Mouse (Mus musculus) forebrain, embryonic 11.5 days (tissue): ENCODE measurements at regions not wholly inside any gene's neighbourhood (a gene's known extent, or its start where the extent isn't known, plus 50 kb on each side); places are given as distances from the start of the nearest gene placed in this dataset.

Source experiments
- ATAC-seq: fragments of 200-750 bp; cut with Nextera tagmentation; replicated peaks from 2 replicates; pipeline ENCODE4 v1.8.0; 2017; ENCODE audit warnings: moderate TSS enrichment; ENCODE audit not compliant: low FRiP score
- DNase-seq: peaks from one replicate; pipeline ENCODE4 v3.0.0-alpha.2; 2017; ENCODE audit warnings: low spot score
- H3K27ac ChIP-seq: fragments of 300-500 bp; sonication (generic); 2 replicates; pipeline ENCODE4 v1.5.1; 2014; ENCODE audit warnings: low read depth, low read length
- H3K27me3 ChIP-seq: fragments of 300-500 bp; sonication (generic); 2 replicates; pipeline ENCODE4 v1.6.1; 2014; ENCODE audit warnings: mild to moderate bottlenecking, low read length, mixed read lengths; ENCODE audit not compliant: control insufficient read depth, insufficient read depth
- H3K36me3 ChIP-seq: fragments of 300-500 bp; sonication (generic); 2 replicates; pipeline ENCODE4 v1.6.1; 2014; ENCODE audit warnings: mild to moderate bottlenecking, low read length, moderate library complexity, mixed read lengths; ENCODE audit not compliant: control insufficient read depth, insufficient read depth
- H3K4me1 ChIP-seq: fragments of 300-500 bp; sonication (generic); replicated peaks from 2 replicates; pipeline ENCODE4 v1.6.1; 2014; ENCODE audit warnings: low read length, mixed read lengths; ENCODE audit not compliant: control insufficient read depth, insufficient read depth
- H3K4me2 ChIP-seq: fragments of 300-500 bp; sonication (generic); 2 replicates; pipeline ENCODE4 v1.6.1; 2014; ENCODE audit warnings: low read depth, mild to moderate bottlenecking, low read length, moderate library complexity, mixed read lengths; ENCODE audit not compliant: severe bottlenecking
- H3K4me3 ChIP-seq: fragments of 300-500 bp; sonication (generic); 2 replicates; pipeline ENCODE4 v1.5.1; 2014; ENCODE audit warnings: low read depth, low read length
- H3K9ac ChIP-seq: fragments of 300-500 bp; sonication (generic); 2 replicates; pipeline ENCODE4 v1.6.1; 2014; ENCODE audit warnings: low read length
- H3K9me3 ChIP-seq: fragments of 300-500 bp; sonication (generic); 2 replicates; pipeline ENCODE4 v1.6.1; 2016; ENCODE audit warnings: low read length, mixed read lengths; ENCODE audit not compliant: control insufficient read depth
- WGBS: fragments of 180-500 bp; shearing (Covaris S2); extraction: QIAGEN DNeasy Blood & Tissue Kit; methylation state at CpG from one replicate; pipeline ENCODE4 v1.1.7; 2014; 5-methylcytosine and 5-hydroxymethylcytosine counted together

- no peak for DNase-seq
- no peak overlapping the region for H3K4me3 ChIP-seq
- no peak overlapping the region for H3K4me2 ChIP-seq
- H3K9me3 ChIP-seq: no peaks in the 10 kb centered on the region
- H3K27ac ChIP-seq: no peak overlapping the region
- WGBS: 85% methylated on average over 3 of the region's 3 CpGs
- H3K36me3 ChIP-seq: no peaks in the 10 kb centered on the region
- no peak for ATAC-seq
- H3K4me1 ChIP-seq: 0 out of 2 replicates have a peak, but pooled peaks cover 2% of the 10 kb centered on the region
- no peak overlapping the region for H3K9ac ChIP-seq
- no peaks in the 10 kb centered on the region for H3K27me3 ChIP-seq
Observed at GRCm38 (mm10) chr10:91701822-91702221, 520.7 kb upstream of the Tmpo start.

- Histone ChIP-seq H3K27me3 (no peaks in the 10 kb centered on the region), H3K27ac (no peak overlapping the region), H3K4me1 (peaks cover 3% of the 10 kb centered on the region), H3K9ac (no peak overlapping the region), H3K36me3 (no peaks in the 10 kb centered on the region), H3K4me3 (no peak overlapping the region), H3K4me2 (no peak overlapping the region), H3K9me3 (no peaks in the 10 kb centered on the region)
- ATAC-seq: no peak
- WGBS: 54% methylated on average over 8 of the region's 8 CpGs
- no peak for DNase-seq
Observed at GRCm38 (mm10) chr10:91686082-91686618, 505.0 kb upstream of the Tmpo start.

- no peak overlapping the region for H3K9ac ChIP-seq
- no peak overlapping the region for H3K4me3 ChIP-seq
- peak; percentile 83 for ATAC-seq
- 34% methylated on average over 8 of the region's 8 CpGs for WGBS
- H3K27ac ChIP-seq: peak overlapping the region; percentile 68
- no peaks in the 10 kb centered on the region for H3K9me3 ChIP-seq
- peaks cover 3% of the 10 kb centered on the region for H3K4me1 ChIP-seq
- DNase-seq: peak; percentile 53
- no peak overlapping the region for H3K4me2 ChIP-seq
- no peaks in the 10 kb centered on the region for H3K36me3 ChIP-seq
- H3K27me3 ChIP-seq: no peaks in the 10 kb centered on the region
Observed at GRCm38 (mm10) chr10:91685164-91686027, 504.3 kb upstream of the Tmpo start.

- ATAC-seq: no peak
- H3K27ac ChIP-seq: no peak overlapping the region
- DNase-seq: no peak
- H3K4me2 ChIP-seq: no peak overlapping the region
- no peak overlapping the region for H3K9ac ChIP-seq
- no peaks in the 10 kb centered on the region for H3K9me3 ChIP-seq
- no peak overlapping the region for H3K4me3 ChIP-seq
- no peaks in the 10 kb centered on the region for H3K4me1 ChIP-seq
- H3K36me3 ChIP-seq: no peaks in the 10 kb centered on the region
- H3K27me3 ChIP-seq: no peaks in the 10 kb centered on the region
Observed at GRCm38 (mm10) chr10:91679641-91680040, 498.5 kb upstream of the Tmpo start.

GRCm38 (mm10) chr10:91637911-91638310 lies 456.8 kb upstream of the Tmpo start:
- no peaks in the 10 kb centered on the region for H3K27me3 ChIP-seq
- H3K9me3 ChIP-seq: no peaks in the 10 kb centered on the region
- ATAC-seq (no peak), DNase-seq (no peak)
- no peaks in the 10 kb centered on the region for H3K4me1 ChIP-seq
- H3K27ac ChIP-seq: no peak overlapping the region
- H3K4me2 ChIP-seq: no peak overlapping the region
- no peaks in the 10 kb centered on the region for H3K36me3 ChIP-seq
- H3K4me3 ChIP-seq: no peak overlapping the region
- no peak overlapping the region for H3K9ac ChIP-seq

GRCm38 (mm10) chr10:91628672-91629071 lies 447.6 kb upstream of the Tmpo start:
- H3K9ac ChIP-seq: no peak overlapping the region
- no peaks in the 10 kb centered on the region for H3K36me3 ChIP-seq
- ATAC-seq: no peak
- H3K27ac ChIP-seq: no peak overlapping the region
- H3K4me2 ChIP-seq: no peak overlapping the region
- 61% methylated on average over 6 of the region's 6 CpGs for WGBS
- no peak for DNase-seq
- H3K27me3 ChIP-seq: no peaks in the 10 kb centered on the region
- H3K4me1 ChIP-seq: no peaks in the 10 kb centered on the region
- H3K4me3 ChIP-seq: no peak overlapping the region
- no peaks in the 10 kb centered on the region for H3K9me3 ChIP-seq

- Histone ChIP-seq H3K27ac (no peak overlapping the region), H3K4me3 (no peak overlapping the region), H3K27me3 (no peaks in the 10 kb centered on the region), H3K4me2 (no peak overlapping the region), H3K36me3 (no peaks in the 10 kb centered on the region), H3K9me3 (no peaks in the 10 kb centered on the region), H3K4me1 (no peaks in the 10 kb centered on the region), H3K9ac (no peak overlapping the region)
- WGBS: 83% methylated on average over 2 of the region's 2 CpGs
- no peak for DNase-seq
- no peak for ATAC-seq
Observed at GRCm38 (mm10) chr10:91622281-91622680, 441.2 kb upstream of the Tmpo start.

GRCm38 (mm10) chr10:91613794-91614479 lies 432.8 kb upstream of the Tmpo start:
- DNase-seq: no peak

More at GRCm38 (mm10) chr10:91613794-91614479, 432.8 kb upstream of the Tmpo start:
- Histone ChIP-seq H3K4me3 (no peak overlapping the region), H3K4me1 (no peaks in the 10 kb centered on the region; the same call in 1 of the 2 replicates), H3K4me2 (no peak overlapping the region), H3K9ac (no peak overlapping the region), H3K9me3 (no peaks in the 10 kb centered on the region), H3K27ac (no peak overlapping the region), H3K27me3 (no peaks in the 10 kb centered on the region), H3K36me3 (no peaks in the 10 kb centered on the region)
- 84% methylated on average over 8 of the region's 8 CpGs for WGBS
- no peak for ATAC-seq
